30 mouse cellular contexts compared by ENCODE assay signal in the genomic region with DNA sequence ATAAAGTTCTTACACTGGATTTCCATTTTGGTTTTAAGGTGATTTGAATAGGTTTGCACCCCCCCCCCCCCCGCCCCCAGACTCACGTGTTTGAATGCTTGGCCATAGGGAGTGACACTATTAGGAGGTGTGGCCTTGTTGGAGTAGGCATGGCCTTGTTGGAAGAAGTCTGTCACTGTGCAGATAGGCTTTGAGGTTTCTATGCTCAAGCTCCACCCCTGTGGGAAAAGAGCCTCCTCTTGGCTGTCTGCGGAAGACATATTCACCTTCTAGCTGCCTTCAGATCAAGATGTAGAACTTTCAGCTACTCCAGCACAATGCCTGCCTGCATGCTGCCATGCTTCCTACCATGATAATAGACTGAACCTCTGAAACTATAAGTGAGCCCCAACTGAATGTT. TPM values are rescaled to one million over a fixed set of nuclear protein-coding genes. Genes with fewer than 3 reads are reported as not detected.
A peak's percentile ranks its signal among the peaks of the same experiment; 100 is the strongest.
DNase-seq lines count a peak whose midpoint lies in the region; ATAC-seq and TF ChIP-seq lines count a peak whose summit lies in the region.
"Had no signal": no experiment of that assay in that cellular context is flagged by ENCODE, and none has a peak within 500 bp of the region (broad histone marks: within the 10 kb centered on the region; RNA-seq: fewer than 3 reads in every experiment).

No protein-coding gene starts in this region.

- H3K79me2 ChIP-seq in heart, adult 2 months (replicated peaks; ENCODE audit: control insufficient read depth, insufficient read depth, low read length): no peaks in the 10 kb centered on the region

- H3K36me3 ChIP-seq in heart, embryonic 11.5 days (ENCODE audit: control insufficient read depth, insufficient read depth, low read length): no peaks in the 10 kb centered on the region
- no peaks in the 10 kb centered on the region for H3K36me3 ChIP-seq in heart, adult 2 months (ENCODE audit: control insufficient read depth, insufficient read depth, low read length)
- no peaks in the 10 kb centered on the region for H3K36me3 ChIP-seq in intestine, embryonic 16.5 days (ENCODE audit: control insufficient read depth, insufficient read depth, low read length)
- H3K36me3 ChIP-seq in liver, embryonic 14.5 days (replicated peaks; ENCODE audit: control insufficient read depth, insufficient read depth, low read depth): no peaks in the 10 kb centered on the region
- H3K36me3 ChIP-seq in small intestine, adult 2 months (ENCODE audit: control insufficient read depth, insufficient read depth, low read length): 0 out of 2 replicates have a peak, but pooled peaks cover under 1% of the 10 kb centered on the region
- no peaks in the 10 kb centered on the region for H3K36me3 ChIP-seq in midbrain, embryonic 16.5 days (ENCODE audit: control insufficient read depth, insufficient read depth, low read length)
- no peaks in the 10 kb centered on the region for H3K36me3 ChIP-seq in limb, embryonic 10.5 days
- H3K36me3 ChIP-seq: embryonic facial prominence, embryonic 12.5 days; forebrain, embryonic 12.5 days; heart, embryonic 12.5 days; hindbrain, embryonic 12.5 days; midbrain, embryonic 13.5 days; neural tube, embryonic 12.5 days had no signal

- no peak for TF ChIP-seq EP300 in heart, adult 2 months (IDR thresholded peaks at IDR 0.05; ENCODE audit: insufficient read depth, low read depth, low read length)
- TF ChIP-seq EP300 in liver, embryonic 14.5 days (IDR thresholded peaks at IDR 0.05; ENCODE audit: low read depth): no peak

- no peak for TF ChIP-seq CTCF in heart, adult 2 months (IDR thresholded peaks at IDR 0.05)
- no peak for TF ChIP-seq CTCF in liver, embryonic 14.5 days (IDR thresholded peaks at IDR 0.05; ENCODE audit: low read depth)
- TF ChIP-seq CTCF in small intestine, adult 2 months (IDR thresholded peaks at IDR 0.05; ENCODE audit: extremely low read depth, insufficient read length, insufficient replicate concordance, low read depth, low read length): no peak

- no peak overlapping the region for H3K27ac ChIP-seq in heart, embryonic 11.5 days (ENCODE audit: low read depth, low read length)
- H3K27ac ChIP-seq in heart, adult 2 months: no peak overlapping the region
- H3K27ac ChIP-seq in intestine, embryonic 16.5 days (ENCODE audit: low read length): no peak overlapping the region
- H3K27ac ChIP-seq in liver, embryonic 14.5 days: no peak overlapping the region; the same call in 1 of the 2 replicates
- H3K27ac ChIP-seq in small intestine, adult 2 months (ENCODE audit: insufficient read depth, low read depth, low read length): peak overlapping the region; percentile 67
- H3K27ac ChIP-seq in midbrain, embryonic 16.5 days (ENCODE audit: low read length): no peak overlapping the region
- no peak overlapping the region for H3K27ac ChIP-seq in limb, embryonic 10.5 days
- H3K27ac ChIP-seq: embryonic facial prominence, embryonic 12.5 days; forebrain, embryonic 12.5 days; hindbrain, embryonic 12.5 days; layer of hippocampus, adult 2 months; midbrain, embryonic 13.5 days; neural tube, embryonic 12.5 days had no signal

- no peak overlapping the region for H3K4me2 ChIP-seq in heart, embryonic 11.5 days
- H3K4me2 ChIP-seq in intestine, embryonic 16.5 days (ENCODE audit: low read depth, low read length): no peak overlapping the region
- H3K4me2 ChIP-seq in liver, embryonic 14.5 days (ENCODE audit: low read depth): peak overlapping the region; percentile 40
- no peak overlapping the region for H3K4me2 ChIP-seq in midbrain, embryonic 16.5 days (ENCODE audit: low read length)
- H3K4me2 ChIP-seq: embryonic facial prominence, embryonic 12.5 days; forebrain, embryonic 12.5 days; heart, embryonic 12.5 days; hindbrain, embryonic 12.5 days; midbrain, embryonic 13.5 days; neural tube, embryonic 12.5 days had no signal

- intact Hi-C loops in heart, adult 2 months (cut with DNase I): no loop called here

- TF ChIP-seq POLR2A in heart, adult 2 months (IDR thresholded peaks at IDR 0.05; ENCODE audit: insufficient read depth, low read depth, low read length): no peak
- TF ChIP-seq POLR2A in small intestine, adult 2 months (IDR thresholded peaks at IDR 0.05; ENCODE audit: low read depth, low read length): no peak

- H3K4me3 ChIP-seq in heart, embryonic 11.5 days (ENCODE audit: low read depth, low read length): no peak overlapping the region
- no peak overlapping the region for H3K4me3 ChIP-seq in heart, adult 2 months
- H3K4me3 ChIP-seq in intestine, embryonic 16.5 days (ENCODE audit: low read length): no peak overlapping the region
- no peak overlapping the region for H3K4me3 ChIP-seq in liver, embryonic 14.5 days (ENCODE audit: insufficient read depth in 1 of 2, low read depth in 2 of 2, low read length in 2 of 2)
- H3K4me3 ChIP-seq in small intestine, adult 2 months (ENCODE audit: low read depth, low read length): no peak overlapping the region
- H3K4me3 ChIP-seq in midbrain, embryonic 16.5 days (ENCODE audit: low read depth, low read length): no peak overlapping the region
- no peak overlapping the region for H3K4me3 ChIP-seq in limb, embryonic 10.5 days
- H3K4me3 ChIP-seq: embryonic facial prominence, embryonic 12.5 days; forebrain, embryonic 12.5 days; heart, embryonic 12.5 days; hindbrain, embryonic 12.5 days; layer of hippocampus, adult 2 months; midbrain, embryonic 13.5 days; neural tube, embryonic 12.5 days had no signal

- peak; percentile 73; the same call in 1 of the 2 replicates for ATAC-seq in heart, embryonic 11.5 days (replicated peaks; ENCODE audit: insufficient number of reproducible peaks, low FRiP score, low TSS enrichment)
- ATAC-seq in intestine, embryonic 16.5 days: peak; percentile 23; the same call in 1 of the 2 replicates
- ATAC-seq in liver, embryonic 14.5 days (ENCODE audit: insufficient read depth): peak; percentile 85
- no peak for ATAC-seq in midbrain, embryonic 16.5 days
- ATAC-seq: midbrain, embryonic 13.5 days; Patski had no signal

- DNase-seq in heart, adult 2 months: no peak
- DNase-seq in liver, embryonic 14.5 days (ENCODE audit: low read depth in 3 of 3, low spot score in 3 of 3): peak; percentile 29 to 40 (median 35)
- DNase-seq in limb, embryonic 10.5 days (ENCODE audit: low spot score): no peak
- DNase-seq in adrenal gland, adult 18-20 months (ENCODE audit: low spot score in 2 of 2): no peak
- DNase-seq: adrenal gland, postnatal 14 days; cerebellum, adult 11-12 months; cerebellum, postnatal 10 days; gastrocnemius, postnatal 36 days; heart, postnatal 10 days; kidney, adult 8-10 months; kidney, postnatal 14 days; lung, adult 18-20 months; lung, postnatal 14 days; right cerebral cortex, postnatal 25 days; thymus, adult 18-20 months; thymus, postnatal 36 days had no signal

- H3K4me1 ChIP-seq in heart, embryonic 11.5 days (ENCODE audit: control insufficient read depth, insufficient read depth, low read length): no peaks in the 10 kb centered on the region
- H3K4me1 ChIP-seq in heart, adult 2 months (ENCODE audit: control insufficient read depth, insufficient read depth, low read length): no peaks in the 10 kb centered on the region
- H3K4me1 ChIP-seq in intestine, embryonic 16.5 days (ENCODE audit: control insufficient read depth, insufficient read depth, low read length): peaks cover 5% of the 10 kb centered on the region
- peaks cover 8 to 15% of the 10 kb centered on the region in 2 experiments for H3K4me1 ChIP-seq in liver, embryonic 14.5 days (replicated peaks; ENCODE audit: control insufficient read depth in 2 of 2, insufficient read depth in 2 of 2, low read length in 1 of 2)
- H3K4me1 ChIP-seq in small intestine, adult 2 months (ENCODE audit: control insufficient read depth, insufficient read depth, insufficient read length, low read length): peaks cover 8% of the 10 kb centered on the region; the same call in 1 of the 2 replicates
- peaks cover 16% of the 10 kb centered on the region for H3K4me1 ChIP-seq in midbrain, embryonic 16.5 days (ENCODE audit: control insufficient read depth, insufficient read depth, low read length)
- H3K4me1 ChIP-seq in limb, embryonic 10.5 days: no peaks in the 10 kb centered on the region
- H3K4me1 ChIP-seq: embryonic facial prominence, embryonic 12.5 days; hindbrain, embryonic 12.5 days; neural tube, embryonic 12.5 days had no signal

- H3K27me3 ChIP-seq in heart, embryonic 11.5 days (ENCODE audit: control insufficient read depth, insufficient read depth, low read length): no peaks in the 10 kb centered on the region
- H3K27me3 ChIP-seq in heart, adult 2 months (ENCODE audit: control insufficient read depth, insufficient read depth, low read length): no peaks in the 10 kb centered on the region
- no peaks in the 10 kb centered on the region for H3K27me3 ChIP-seq in intestine, embryonic 16.5 days (replicated peaks; ENCODE audit: control insufficient read depth, insufficient read depth, low read length)
- H3K27me3 ChIP-seq in liver, embryonic 14.5 days (ENCODE audit: control insufficient read depth, insufficient read depth, low read length): no peaks in the 10 kb centered on the region
- H3K27me3 ChIP-seq in small intestine, adult 2 months (ENCODE audit: control insufficient read depth, insufficient read depth, low read length): no peaks in the 10 kb centered on the region
- H3K27me3 ChIP-seq in midbrain, embryonic 16.5 days (ENCODE audit: control insufficient read depth, insufficient read depth, low read depth, low read length): no peaks in the 10 kb centered on the region
- no peaks in the 10 kb centered on the region for H3K27me3 ChIP-seq in limb, embryonic 10.5 days (ENCODE audit: low read depth, poor library complexity, severe bottlenecking)
- H3K27me3 ChIP-seq: forebrain, embryonic 12.5 days; heart, embryonic 12.5 days; hindbrain, embryonic 12.5 days; midbrain, embryonic 13.5 days; neural tube, embryonic 12.5 days; Patski had no signal

- no peaks in the 10 kb centered on the region for H3K9me3 ChIP-seq in heart, embryonic 11.5 days (replicated peaks; ENCODE audit: control insufficient read depth, low read length)
- no peaks in the 10 kb centered on the region for H3K9me3 ChIP-seq in intestine, embryonic 16.5 days (ENCODE audit: control insufficient read depth, low read length)
- H3K9me3 ChIP-seq in liver, embryonic 14.5 days (ENCODE audit: control insufficient read depth, low read length): no peaks in the 10 kb centered on the region
- H3K9me3 ChIP-seq in midbrain, embryonic 16.5 days (replicated peaks; ENCODE audit: control insufficient read depth, low read length, poor library complexity, severe bottlenecking): no peaks in the 10 kb centered on the region
- H3K9me3 ChIP-seq in limb, embryonic 10.5 days (replicated peaks): no peaks in the 10 kb centered on the region
- H3K9me3 ChIP-seq: embryonic facial prominence, embryonic 12.5 days; forebrain, embryonic 12.5 days; hindbrain, embryonic 12.5 days; midbrain, embryonic 13.5 days; neural tube, embryonic 12.5 days had no signal

- 71% methylated on average over 3 of the region's 3 CpGs for whole genome bisulfite sequencing in heart, embryonic 11.5 days (ENCODE audit: insufficient replicate concordance)
- WGBS in heart, adult 2 months: 71% methylated on average over 3 of the region's 3 CpGs
- 75% methylated on average over 3 of the region's 3 CpGs for WGBS in intestine, embryonic 16.5 days
- 26% methylated on average over 3 of the region's 3 CpGs for WGBS in liver, embryonic 14.5 days (ENCODE audit: insufficient replicate concordance)
- 38% methylated on average over 3 of the region's 3 CpGs for WGBS in small intestine, adult 2 months
- 65% methylated on average over 3 of the region's 3 CpGs for WGBS in midbrain, embryonic 16.5 days
- 75% methylated on average over 3 of the region's 3 CpGs for WGBS in limb, embryonic 10.5 days

- no peak overlapping the region for H3K9ac ChIP-seq in heart, embryonic 11.5 days (ENCODE audit: low read depth, low read length)
- H3K9ac ChIP-seq in heart, adult 2 months (ENCODE audit: low read depth, low read length): no peak overlapping the region
- H3K9ac ChIP-seq in intestine, embryonic 16.5 days (ENCODE audit: low read depth, low read length): no peak overlapping the region
- H3K9ac ChIP-seq in liver, embryonic 14.5 days (replicated peaks): no peak overlapping the region
- no peak overlapping the region for H3K9ac ChIP-seq in midbrain, embryonic 16.5 days (ENCODE audit: low read depth, low read length)
- H3K9ac ChIP-seq: embryonic facial prominence, embryonic 12.5 days; forebrain, embryonic 12.5 days; heart, embryonic 12.5 days; hindbrain, embryonic 12.5 days; midbrain, embryonic 13.5 days; neural tube, embryonic 12.5 days had no signal

RNA-seq across cellular contexts. Expression of a gene that starts 49.3 kb away (rescaled TPM):
- 0.26 TPM in 1 of 2 replicates, not detected in the other for polyA plus RNA-seq in heart, embryonic 11.5 days (2014; fragmentation: Nextera tagmentation; extraction: Ambion mirVana)
- not detected for total RNA-seq in heart, adult 2 months (2021)
- polyA plus RNA-seq in heart, adult 2 months (2012; rRNA removed): 0.35 and 1.7 TPM in 2 replicates
- polyA plus RNA-seq in intestine, embryonic 16.5 days (2015; fragmentation: Nextera tagmentation; extraction: Ambion mirVana): 5.2 and 11.5 TPM in 2 replicates
- polyA plus RNA-seq in liver, embryonic 14.5 days (2012; rRNA removed): 232 and 286 TPM in 2 replicates
- 287 and 289 TPM in 2 replicates for polyA plus RNA-seq in liver, embryonic 14.5 days (2014; fragmentation: Nextera tagmentation; extraction: Ambion mirVana)
- 3.4 TPM in 1 of 2 replicates, not detected in the other for polyA plus RNA-seq in small intestine, adult 2 months (2012; rRNA removed)
- polyA plus RNA-seq in midbrain, embryonic 16.5 days (2015; fragmentation: Nextera tagmentation; extraction: Ambion mirVana): 0.30 and 0.41 TPM in 2 replicates
- polyA plus RNA-seq in limb, embryonic 10.5 days (2016; fragmentation: Nextera tagmentation; extraction: Ambion mirVana): not detected in 2 replicates
- under 1 TPM in 1 of 2 experiments, not detected in 1; 0.27 TPM for total RNA-seq in adrenal gland, adult 18-20 months (2021)
- total RNA-seq: megakaryocyte, adult 5-6 weeks had no signal
- polyA plus RNA-seq: forebrain, embryonic 12.5 days; limb, embryonic 11.5 days; neural tube, embryonic 12.5 days had no signal

RNA-seq across cellular contexts. Expression of a gene that starts 49.9 kb away (rescaled TPM):
- 15.7 and 16.9 TPM in 2 replicates for polyA plus RNA-seq in heart, embryonic 11.5 days (2014; fragmentation: Nextera tagmentation; extraction: Ambion mirVana)
- total RNA-seq in heart, adult 2 months (2021): 10 to 100 TPM; 32.2 to 33.4 TPM
- 11.6 and 14.3 TPM in 2 replicates for polyA plus RNA-seq in heart, adult 2 months (2012; rRNA removed)
- 19.7 and 20.3 TPM in 2 replicates for polyA plus RNA-seq in intestine, embryonic 16.5 days (2015; fragmentation: Nextera tagmentation; extraction: Ambion mirVana)
- 2.0 and 2.5 TPM in 2 replicates for polyA plus RNA-seq in liver, embryonic 14.5 days (2012; rRNA removed)
- 3.8 and 4.5 TPM in 2 replicates for polyA plus RNA-seq in liver, embryonic 14.5 days (2014; fragmentation: Nextera tagmentation; extraction: Ambion mirVana)
- polyA plus RNA-seq in small intestine, adult 2 months (2012; rRNA removed): 4.7 and 13.9 TPM in 2 replicates
- 5.1 and 6.5 TPM in 2 replicates for polyA plus RNA-seq in midbrain, embryonic 16.5 days (2015; fragmentation: Nextera tagmentation; extraction: Ambion mirVana)
- 2.5 and 3.7 TPM in 2 replicates for polyA plus RNA-seq in limb, embryonic 10.5 days (2016; fragmentation: Nextera tagmentation; extraction: Ambion mirVana)
- total RNA-seq in adrenal gland, adult 18-20 months (2021): 10 to 100 TPM in 1 of 2 experiments, 1 to 10 TPM in 1; 7.3 to 12.0 TPM

Comparison
In these comparisons a context has a peak if more than half of its experiments do, and no peak if none do; other contexts are left out.
1. DNase-seq: peak in liver, embryonic 14.5 days (3 of 3); none in heart, adult 2 months (0 of 2), limb, embryonic 10.5 days (single experiment) and adrenal gland, adult 18-20 months (0 of 2).
2. RNA of a gene that starts 49.3 kb away (polyA plus RNA-seq): 232 to 289 TPM in liver, embryonic 14.5 days; 5.2 to 11.5 TPM in intestine, embryonic 16.5 days, 3.4 TPM in small intestine, adult 2 months, 0.35 to 1.7 TPM in heart, adult 2 months, 0.30 to 0.41 TPM in midbrain, embryonic 16.5 days, 0.26 TPM in heart, embryonic 11.5 days and not detected in limb, embryonic 10.5 days; every median in the first group is over 10 times any median in the second.